Mouse (Mus musculus): Measurements from ENCODE around the gene Aldh16a1. TPM values are rescaled to one million over a fixed set of nuclear protein-coding genes. Genes with fewer than 3 reads are reported as not detected.
A peak's percentile ranks its signal among the peaks of the same experiment; 100 is the strongest.

The Aldh16a1 gene
- total and polyA plus RNA-seq, 2 experiments from 2014 or later: 22.8 to 40.1 TPM

GRCm38 (mm10) chr7:45092828-45093515 is 61.4 kb downstream of the Aldh16a1 start:
- 57% methylated on average over 12 of the region's 12 CpGs for WGBS
- Histone ChIP-seq H3K9ac (replicated peaks; ENCODE audit: low read depth, low read length) (no peak overlapping the region), H3K27me3 (ENCODE audit: control insufficient read depth, insufficient read depth, low read length) (no peaks in the 10 kb centered on the region), H3K4me3 (ENCODE audit: low read depth, low read length) (no peak overlapping the region), H3K27ac (ENCODE audit: low read depth) (no peak overlapping the region), H3K9me3 (replicated peaks; ENCODE audit: control insufficient read depth, low read length) (no peaks in the 10 kb centered on the region), H3K4me1 (ENCODE audit: control insufficient read depth, insufficient read depth) (no peaks in the 10 kb centered on the region; the same call in 1 of the 2 replicates), H3K36me3 (replicated peaks; ENCODE audit: control insufficient read depth, insufficient read depth, low read length) (peaks cover 6% of the 10 kb centered on the region; the same call in 1 of the 2 replicates), H3K4me2 (ENCODE audit: low read depth, low read length) (no peak overlapping the region)
- TF ChIP-seq CTCF (IDR thresholded peaks at IDR 0.05; ENCODE audit: low read depth): no peak
- TF ChIP-seq EP300 (IDR thresholded peaks at IDR 0.05; ENCODE audit: low read depth): no peak
- DNase-seq (ENCODE audit: low spot score): no peak
- ATAC-seq (ENCODE audit: insufficient read depth, low read depth): no peak

GRCm38 (mm10) chr7:45092048-45092447 is 62.3 kb downstream of the Aldh16a1 start, which contains the start of gene Rcn3:
Gene Rcn3 (minus strand): TSS chr7:45092221.
- peak within 1 kb of the TSS; percentile 58 for H3K9ac ChIP-seq (replicated peaks; ENCODE audit: low read depth, low read length)
- peak within 1 kb of the TSS; percentile 65 for H3K4me2 ChIP-seq (ENCODE audit: low read depth, low read length)
- TF ChIP-seq CTCF (IDR thresholded peaks at IDR 0.05; ENCODE audit: low read depth) (no peak), EP300 (IDR thresholded peaks at IDR 0.05; ENCODE audit: low read depth) (no peak)
- under 1% methylated on average over 16 of the region's 16 CpGs for WGBS
- no peaks in the 10 kb centered on the region; the same call in 1 of the 2 replicates for H3K4me1 ChIP-seq (ENCODE audit: control insufficient read depth, insufficient read depth)
- no peaks in the 10 kb centered on the region for H3K27me3 ChIP-seq (ENCODE audit: control insufficient read depth, insufficient read depth, low read length)
- H3K4me3 ChIP-seq (ENCODE audit: low read depth, low read length): peak within 1 kb of the TSS; percentile 50
- DNase-seq (ENCODE audit: low spot score) (peak; percentile 96), ATAC-seq (ENCODE audit: insufficient read depth, low read depth) (peak; percentile 91)
- H3K27ac ChIP-seq (ENCODE audit: low read depth): peak within 1 kb of the TSS; percentile 83
- no peaks in the 10 kb centered on the region for H3K9me3 ChIP-seq (replicated peaks; ENCODE audit: control insufficient read depth, low read length)
- H3K36me3 ChIP-seq (replicated peaks; ENCODE audit: control insufficient read depth, insufficient read depth, low read length): peaks cover under 1% of the 10 kb centered on the region; the same call in 1 of the 2 replicates

GRCm38 (mm10) chr7:45091001-45091990 is 63.1 kb downstream of the Aldh16a1 start:
- 17% methylated on average over 35 of the region's 35 CpGs for WGBS
- Histone ChIP-seq H3K9ac (replicated peaks; ENCODE audit: low read depth, low read length) (peak overlapping the region; percentile 58), H3K4me1 (ENCODE audit: control insufficient read depth, insufficient read depth) (no peaks in the 10 kb centered on the region; the same call in 1 of the 2 replicates), H3K4me2 (ENCODE audit: low read depth, low read length) (peak overlapping the region; percentile 65), H3K27ac (ENCODE audit: low read depth) (peak overlapping the region; percentile 83), H3K4me3 (ENCODE audit: low read depth, low read length) (peak overlapping the region; percentile 50), H3K9me3 (replicated peaks; ENCODE audit: control insufficient read depth, low read length) (no peaks in the 10 kb centered on the region), H3K36me3 (replicated peaks; ENCODE audit: control insufficient read depth, insufficient read depth, low read length) (peaks cover 3% of the 10 kb centered on the region; the same call in 1 of the 2 replicates), H3K27me3 (ENCODE audit: control insufficient read depth, insufficient read depth, low read length) (no peaks in the 10 kb centered on the region)
- TF ChIP-seq EP300 (IDR thresholded peaks at IDR 0.05; ENCODE audit: low read depth) (no peak), CTCF (IDR thresholded peaks at IDR 0.05; ENCODE audit: low read depth) (no peak)
- ATAC-seq (ENCODE audit: insufficient read depth, low read depth): peak; percentile 48
- DNase-seq (ENCODE audit: low spot score): peak; percentile 38

MicroRNAs within 50 kb of the gene (microRNA counts, 519-probe panel; counts per million panel counts)
- microRNA mmu-miR-150: 1,491 counts per million, percentile 13 among the panel's probes with 10 or more counts

Small RNAs within 50 kb of the gene (microRNA-seq; reads per million reads assigned to microRNA genes)
- gene Mir150 (40.2 reads per million, percentile 44 among the genes with 10 or more reads in this experiment), gene Mir5121 (5.7 reads per million, percentile 23 among the genes with 10 or more reads in this experiment), gene Mir7055 (not detected)

Other genes with a start within 250 kb of the Aldh16a1 start
Only the 30 nearest of the 32 such genes appear.
- gene Tsks, start 211.4 kb downstream of the Aldh16a1 start, total RNA-seq (2014; rRNA removed; ENCODE audit: low replicate concordance): not detected in 2 replicates
- gene Tsks, start 211.4 kb downstream of the Aldh16a1 start, polyA plus RNA-seq (2015; fragmentation: Nextera tagmentation; extraction: Ambion mirVana): 0.16 and 0.27 TPM in 2 replicates
- gene Cpt1c, start 179.7 kb downstream of the Aldh16a1 start, total RNA-seq (2014; rRNA removed; ENCODE audit: low replicate concordance): 7.5 and 12.7 TPM in 2 replicates
- 3.4 and 3.9 TPM in 2 replicates for gene Cpt1c, start 179.7 kb downstream of the Aldh16a1 start, polyA plus RNA-seq (2015; fragmentation: Nextera tagmentation; extraction: Ambion mirVana)
- 152 and 173 TPM in 2 replicates for gene Prmt1, start 168.0 kb downstream of the Aldh16a1 start, total RNA-seq (2014; rRNA removed; ENCODE audit: low replicate concordance)
- gene Prmt1, start 168.0 kb downstream of the Aldh16a1 start, polyA plus RNA-seq (2015; fragmentation: Nextera tagmentation; extraction: Ambion mirVana): 271 and 300 TPM in 2 replicates
- 31.7 and 61.1 TPM in 2 replicates for gene Irf3, start 156.9 kb downstream of the Aldh16a1 start, total RNA-seq (2014; rRNA removed; ENCODE audit: low replicate concordance)
- 44.8 and 51.7 TPM in 2 replicates for gene Irf3, start 156.9 kb downstream of the Aldh16a1 start, polyA plus RNA-seq (2015; fragmentation: Nextera tagmentation; extraction: Ambion mirVana)
- 20.3 and 22.0 TPM in 2 replicates for gene Bcl2l12, start 155.9 kb downstream of the Aldh16a1 start, total RNA-seq (2014; rRNA removed; ENCODE audit: low replicate concordance)
- gene Bcl2l12, start 155.9 kb downstream of the Aldh16a1 start, polyA plus RNA-seq (2015; fragmentation: Nextera tagmentation; extraction: Ambion mirVana): 25.5 and 27.5 TPM in 2 replicates
- gene Scaf1, start 138.2 kb downstream of the Aldh16a1 start, total RNA-seq (2014; rRNA removed; ENCODE audit: low replicate concordance): 37.8 and 38.9 TPM in 2 replicates
- gene Scaf1, start 138.2 kb downstream of the Aldh16a1 start, polyA plus RNA-seq (2015; fragmentation: Nextera tagmentation; extraction: Ambion mirVana): 15.9 and 17.9 TPM in 2 replicates
- 38.4 and 62.0 TPM in 2 replicates for gene Rras, start 136.6 kb downstream of the Aldh16a1 start, total RNA-seq (2014; rRNA removed; ENCODE audit: low replicate concordance)
- 85.7 and 90.0 TPM in 2 replicates for gene Rras, start 136.6 kb downstream of the Aldh16a1 start, polyA plus RNA-seq (2015; fragmentation: Nextera tagmentation; extraction: Ambion mirVana)
- gene Prr12, start 101.7 kb downstream of the Aldh16a1 start, total RNA-seq (2014; rRNA removed; ENCODE audit: low replicate concordance): 5.4 and 12.5 TPM in 2 replicates
- gene Prr12, start 101.7 kb downstream of the Aldh16a1 start, polyA plus RNA-seq (2015; fragmentation: Nextera tagmentation; extraction: Ambion mirVana): 3.8 TPM in 2 replicates
- 21.5 and 73.9 TPM in 2 replicates for gene Nosip, start 92.2 kb downstream of the Aldh16a1 start, total RNA-seq (2014; rRNA removed; ENCODE audit: low replicate concordance)
- gene Nosip, start 92.2 kb downstream of the Aldh16a1 start, polyA plus RNA-seq (2015; fragmentation: Nextera tagmentation; extraction: Ambion mirVana): 38.2 and 43.7 TPM in 2 replicates
- gene Prrg2, start 91.9 kb downstream of the Aldh16a1 start, total RNA-seq (2014; rRNA removed; ENCODE audit: low replicate concordance): 8.3 and 22.0 TPM in 2 replicates
- gene Prrg2, start 91.9 kb downstream of the Aldh16a1 start, polyA plus RNA-seq (2015; fragmentation: Nextera tagmentation; extraction: Ambion mirVana): 12.4 and 13.3 TPM in 2 replicates
- gene Rcn3, start 62.4 kb downstream of the Aldh16a1 start, total RNA-seq (2014; rRNA removed; ENCODE audit: low replicate concordance): 125 and 141 TPM in 2 replicates
- 100 and 108 TPM in 2 replicates for gene Rcn3, start 62.4 kb downstream of the Aldh16a1 start, polyA plus RNA-seq (2015; fragmentation: Nextera tagmentation; extraction: Ambion mirVana)
- 48.9 and 51.6 TPM in 2 replicates for gene Fcgrt, start 50.7 kb downstream of the Aldh16a1 start, total RNA-seq (2014; rRNA removed; ENCODE audit: low replicate concordance)
- 59.5 and 67.9 TPM in 2 replicates for gene Fcgrt, start 50.7 kb downstream of the Aldh16a1 start, polyA plus RNA-seq (2015; fragmentation: Nextera tagmentation; extraction: Ambion mirVana)
- 1,106 and 1,247 TPM in 2 replicates for gene Rps11, start 30.1 kb downstream of the Aldh16a1 start, total RNA-seq (2014; rRNA removed; ENCODE audit: low replicate concordance)
- 730 and 757 TPM in 2 replicates for gene Rps11, start 30.1 kb downstream of the Aldh16a1 start, polyA plus RNA-seq (2015; fragmentation: Nextera tagmentation; extraction: Ambion mirVana)
- 1,443 and 1,972 TPM in 2 replicates for gene Rpl13a, start 25.8 kb downstream of the Aldh16a1 start, total RNA-seq (2014; rRNA removed; ENCODE audit: low replicate concordance)
- 780 and 809 TPM in 2 replicates for gene Rpl13a, start 25.8 kb downstream of the Aldh16a1 start, polyA plus RNA-seq (2015; fragmentation: Nextera tagmentation; extraction: Ambion mirVana)
- 0.19 and 0.23 TPM in 2 replicates for gene Gm45713, start 18.4 kb downstream of the Aldh16a1 start, total RNA-seq (2014; rRNA removed; ENCODE audit: low replicate concordance)
- gene Gm45713, start 18.4 kb downstream of the Aldh16a1 start, polyA plus RNA-seq (2015; fragmentation: Nextera tagmentation; extraction: Ambion mirVana): 0.29 and 0.78 TPM in 2 replicates
- gene Flt3l, start 18.2 kb downstream of the Aldh16a1 start, total RNA-seq (2014; rRNA removed; ENCODE audit: low replicate concordance): 8.1 and 23.3 TPM in 2 replicates
- 1.8 and 2.0 TPM in 2 replicates for gene Flt3l, start 18.2 kb downstream of the Aldh16a1 start, polyA plus RNA-seq (2015; fragmentation: Nextera tagmentation; extraction: Ambion mirVana)
- 142 and 152 TPM in 2 replicates for gene Pih1d1, start 281 bp downstream of the Aldh16a1 start, total RNA-seq (2014; rRNA removed; ENCODE audit: low replicate concordance)
- 56.3 and 60.0 TPM in 2 replicates for gene Pih1d1, start 281 bp downstream of the Aldh16a1 start, polyA plus RNA-seq (2015; fragmentation: Nextera tagmentation; extraction: Ambion mirVana)
- 7.5 and 12.7 TPM in 2 replicates for gene Slc17a7, start 9.4 kb upstream of the Aldh16a1 start, total RNA-seq (2014; rRNA removed; ENCODE audit: low replicate concordance)
- 4.3 and 5.4 TPM in 2 replicates for gene Slc17a7, start 9.4 kb upstream of the Aldh16a1 start, polyA plus RNA-seq (2015; fragmentation: Nextera tagmentation; extraction: Ambion mirVana)
- gene Gfy, start 25.0 kb upstream of the Aldh16a1 start, total RNA-seq (2014; rRNA removed; ENCODE audit: low replicate concordance): not detected in 2 replicates
- not detected in 2 replicates for gene Gfy, start 25.0 kb upstream of the Aldh16a1 start, polyA plus RNA-seq (2015; fragmentation: Nextera tagmentation; extraction: Ambion mirVana)
- gene Pth2, start 26.4 kb upstream of the Aldh16a1 start, total RNA-seq (2014; rRNA removed; ENCODE audit: low replicate concordance): not detected in 2 replicates
- gene Pth2, start 26.4 kb upstream of the Aldh16a1 start, polyA plus RNA-seq (2015; fragmentation: Nextera tagmentation; extraction: Ambion mirVana): not detected in 2 replicates
- gene Ccdc155, start 50.3 kb upstream of the Aldh16a1 start, total RNA-seq (2014; rRNA removed; ENCODE audit: low replicate concordance): not detected in 2 replicates
- 0.14 and 0.25 TPM in 2 replicates for gene Ccdc155, start 50.3 kb upstream of the Aldh16a1 start, polyA plus RNA-seq (2015; fragmentation: Nextera tagmentation; extraction: Ambion mirVana)
- not detected in 2 replicates for gene Dkkl1, start 57.6 kb upstream of the Aldh16a1 start, total RNA-seq (2014; rRNA removed; ENCODE audit: low replicate concordance)
- gene Dkkl1, start 57.6 kb upstream of the Aldh16a1 start, polyA plus RNA-seq (2015; fragmentation: Nextera tagmentation; extraction: Ambion mirVana): 0.27 TPM in 1 of 2 replicates, not detected in the other
- gene Tead2, start 61.2 kb upstream of the Aldh16a1 start, total RNA-seq (2014; rRNA removed; ENCODE audit: low replicate concordance): 50.6 and 72.2 TPM in 2 replicates
- 41.1 and 42.8 TPM in 2 replicates for gene Tead2, start 61.2 kb upstream of the Aldh16a1 start, polyA plus RNA-seq (2015; fragmentation: Nextera tagmentation; extraction: Ambion mirVana)
- 0.97 TPM in 1 of 2 replicates, not detected in the other for gene Cd37, start 84.5 kb upstream of the Aldh16a1 start, total RNA-seq (2014; rRNA removed; ENCODE audit: low replicate concordance)
- 1.9 and 2.3 TPM in 2 replicates for gene Cd37, start 84.5 kb upstream of the Aldh16a1 start, polyA plus RNA-seq (2015; fragmentation: Nextera tagmentation; extraction: Ambion mirVana)
- not detected in 2 replicates for gene Slc6a16, start 86.5 kb upstream of the Aldh16a1 start, total RNA-seq (2014; rRNA removed; ENCODE audit: low replicate concordance)
- gene Slc6a16, start 86.5 kb upstream of the Aldh16a1 start, polyA plus RNA-seq (2015; fragmentation: Nextera tagmentation; extraction: Ambion mirVana): 0.10 TPM in 1 of 2 replicates, not detected in the other
- gene Slc6a21, start 122.9 kb upstream of the Aldh16a1 start, total RNA-seq (2014; rRNA removed; ENCODE audit: low replicate concordance): not detected in 2 replicates
- not detected in 2 replicates for gene Slc6a21, start 122.9 kb upstream of the Aldh16a1 start, polyA plus RNA-seq (2015; fragmentation: Nextera tagmentation; extraction: Ambion mirVana)
- gene Trpm4, start 179.2 kb upstream of the Aldh16a1 start, total RNA-seq (2014; rRNA removed; ENCODE audit: low replicate concordance): 15.8 and 44.0 TPM in 2 replicates
- gene Trpm4, start 179.2 kb upstream of the Aldh16a1 start, polyA plus RNA-seq (2015; fragmentation: Nextera tagmentation; extraction: Ambion mirVana): 14.2 and 15.2 TPM in 2 replicates
- gene Hrc, start 180.7 kb upstream of the Aldh16a1 start, total RNA-seq (2014; rRNA removed; ENCODE audit: low replicate concordance): 38.8 and 39.7 TPM in 2 replicates
- 43.8 and 45.9 TPM in 2 replicates for gene Hrc, start 180.7 kb upstream of the Aldh16a1 start, polyA plus RNA-seq (2015; fragmentation: Nextera tagmentation; extraction: Ambion mirVana)
- gene Ppfia3, start 212.4 kb upstream of the Aldh16a1 start, total RNA-seq (2014; rRNA removed; ENCODE audit: low replicate concordance): 0.15 and 1.8 TPM in 2 replicates
- 0.58 and 0.68 TPM in 2 replicates for gene Ppfia3, start 212.4 kb upstream of the Aldh16a1 start, polyA plus RNA-seq (2015; fragmentation: Nextera tagmentation; extraction: Ambion mirVana)
- 0.46 TPM in 1 of 2 replicates, not detected in the other for gene Lin7b, start 216.0 kb upstream of the Aldh16a1 start, total RNA-seq (2014; rRNA removed; ENCODE audit: low replicate concordance)
- 2.2 and 2.3 TPM in 2 replicates for gene Lin7b, start 216.0 kb upstream of the Aldh16a1 start, polyA plus RNA-seq (2015; fragmentation: Nextera tagmentation; extraction: Ambion mirVana)

Data from heart, postnatal 0 days (tissue).